Comparison of ENCODE assay signal across 8 mouse cellular contexts in genomic region chr9:45983676-45984408, GRCm38 (mm10). TPM values are rescaled to one million over a fixed set of nuclear protein-coding genes. Genes with fewer than 3 reads are reported as not detected.
A peak's percentile ranks its signal among the peaks of the same experiment; 100 is the strongest.
DNase-seq lines count a peak whose midpoint lies in the region; ATAC-seq and TF ChIP-seq lines count a peak whose summit lies in the region.

No protein-coding gene starts in this region.

- no peak for TF ChIP-seq POLR2A in brain, embryonic 14.5 days (IDR thresholded peaks at IDR 0.05; ENCODE audit: borderline replicate concordance, extremely low read depth, insufficient read depth, insufficient read length, poor library complexity, severe bottlenecking)

- peak overlapping the region; percentile 77 for H3K4me3 ChIP-seq in erythroblast, embryonic 14.5 days (replicated peaks)
- peak overlapping the region; percentile 98 for H3K4me3 ChIP-seq in hindbrain, embryonic 13.5 days
- peak overlapping the region; percentile 98 for H3K4me3 ChIP-seq in midbrain, embryonic 14.5 days (replicated peaks; ENCODE audit: low read depth, low read length)

- peak overlapping the region; percentile 97 for H3K9ac ChIP-seq in hindbrain, embryonic 13.5 days
- H3K9ac ChIP-seq in midbrain, embryonic 14.5 days (replicated peaks; ENCODE audit: low read length) = peak overlapping the region; percentile 95

- peaks cover 2% of the 10 kb centered on the region; the same call in 1 of the 2 replicates for H3K27me3 ChIP-seq in erythroblast, embryonic 14.5 days (ENCODE audit: control insufficient read depth)
- H3K27me3 ChIP-seq in hindbrain, embryonic 13.5 days = no peaks in the 10 kb centered on the region
- no peaks in the 10 kb centered on the region for H3K27me3 ChIP-seq in midbrain, embryonic 14.5 days (ENCODE audit: control insufficient read depth, insufficient read depth, low read length)

- ATAC-seq in hindbrain, embryonic 13.5 days (ENCODE audit: low FRiP score) = peak; percentile 8; the same call in 1 of the 2 replicates
- no peak for ATAC-seq in midbrain, embryonic 14.5 days (ENCODE audit: low FRiP score, low TSS enrichment)

- H3K4me1 ChIP-seq in erythroblast, embryonic 14.5 days (ENCODE audit: control insufficient read depth) = peaks cover 57% of the 10 kb centered on the region
- H3K4me1 ChIP-seq in hindbrain, embryonic 13.5 days (replicated peaks) = peaks cover 46% of the 10 kb centered on the region
- peaks cover 25% of the 10 kb centered on the region for H3K4me1 ChIP-seq in midbrain, embryonic 14.5 days (ENCODE audit: control insufficient read depth, insufficient read depth, low read length)

- peaks cover 36% of the 10 kb centered on the region for H3K36me3 ChIP-seq in erythroblast, embryonic 14.5 days (ENCODE audit: control insufficient read depth)
- H3K36me3 ChIP-seq in hindbrain, embryonic 13.5 days = no peaks in the 10 kb centered on the region
- H3K36me3 ChIP-seq in midbrain, embryonic 14.5 days (ENCODE audit: control insufficient read depth, insufficient read depth, low read length) = no peaks in the 10 kb centered on the region

- peak; percentile 27; the same call in 1 of the 2 replicates for TF ChIP-seq CTCF in brain, embryonic 14.5 days (IDR thresholded peaks at IDR 0.05; ENCODE audit: borderline replicate concordance, extremely low read depth, insufficient read depth, insufficient read length)

- H3K4me2 ChIP-seq in hindbrain, embryonic 13.5 days = peak overlapping the region; percentile 94
- H3K4me2 ChIP-seq in midbrain, embryonic 14.5 days (ENCODE audit: low read length) = peak overlapping the region; percentile 74

- peak overlapping the region; percentile 97 for H3K27ac ChIP-seq in hindbrain, embryonic 13.5 days
- peak overlapping the region; percentile 97 for H3K27ac ChIP-seq in midbrain, embryonic 14.5 days (replicated peaks; ENCODE audit: low read depth, low read length)

- DNase-seq in ovary, postnatal 14 days (ENCODE audit: low spot score) = peak; percentile 19
- DNase-seq in ovary, postnatal 36 days (ENCODE audit: low spot score) = no peak
- peak; percentile 50 for DNase-seq in brain, embryonic 14.5 days (ENCODE audit: low read depth)
- DNase-seq in liver = peak; percentile 49
- peak; percentile 56 for DNase-seq in midbrain, embryonic 14.5 days
- DNase-seq in testis, postnatal 14 days (ENCODE audit: low spot score) = peak; percentile 57

- WGBS in hindbrain, embryonic 13.5 days = under 1% methylated on average over 23 of the region's 23 CpGs
- WGBS in midbrain, embryonic 14.5 days = under 1% methylated on average over 23 of the region's 23 CpGs

- no peaks in the 10 kb centered on the region for H3K9me3 ChIP-seq in erythroblast, embryonic 14.5 days (ENCODE audit: control insufficient read depth, low read length)
- H3K9me3 ChIP-seq in hindbrain, embryonic 13.5 days = no peaks in the 10 kb centered on the region
- H3K9me3 ChIP-seq in midbrain, embryonic 14.5 days (ENCODE audit: control insufficient read depth, low read length) = no peaks in the 10 kb centered on the region

RNA-seq across cellular contexts. Expression of gene Pafah1b2, which starts 28.6 kb away (rescaled TPM):
- polyA plus RNA-seq in brain, embryonic 14.5 days (2012; rRNA removed) = 126 and 166 TPM in 2 replicates
- polyA plus RNA-seq in erythroblast, embryonic 14.5 days (2012) = 8.5 and 11.0 TPM in 2 replicates
- 301 and 314 TPM in 2 replicates for polyA plus RNA-seq in hindbrain, embryonic 13.5 days (2015; fragmentation: Nextera tagmentation; extraction: Ambion mirVana)
- polyA plus RNA-seq in midbrain, embryonic 14.5 days (2014; fragmentation: Nextera tagmentation; extraction: Ambion mirVana) = 291 and 338 TPM in 2 replicates

RNA-seq across cellular contexts. Expression of gene Sik3, which starts 28.8 kb away (rescaled TPM):
- polyA plus RNA-seq in brain, embryonic 14.5 days (2012; rRNA removed) = 12.1 and 24.5 TPM in 2 replicates
- 0.13 and 0.25 TPM in 2 replicates for polyA plus RNA-seq in erythroblast, embryonic 14.5 days (2012)
- 5.5 and 5.6 TPM in 2 replicates for polyA plus RNA-seq in hindbrain, embryonic 13.5 days (2015; fragmentation: Nextera tagmentation; extraction: Ambion mirVana)
- 10.3 and 11.4 TPM in 2 replicates for polyA plus RNA-seq in midbrain, embryonic 14.5 days (2014; fragmentation: Nextera tagmentation; extraction: Ambion mirVana)

RNA-seq across cellular contexts. Expression of gene Sidt2, which starts 28.8 kb away (rescaled TPM):
- polyA plus RNA-seq in brain, embryonic 14.5 days (2012; rRNA removed) = 85.4 and 101 TPM in 2 replicates
- 2.4 and 2.6 TPM in 2 replicates for polyA plus RNA-seq in erythroblast, embryonic 14.5 days (2012)
- polyA plus RNA-seq in hindbrain, embryonic 13.5 days (2015; fragmentation: Nextera tagmentation; extraction: Ambion mirVana) = 36.6 and 37.6 TPM in 2 replicates
- polyA plus RNA-seq in midbrain, embryonic 14.5 days (2014; fragmentation: Nextera tagmentation; extraction: Ambion mirVana) = 40.3 and 40.5 TPM in 2 replicates

RNA-seq across cellular contexts. Expression of gene Tagln, which starts 48.0 kb away (rescaled TPM):
- polyA plus RNA-seq in brain, embryonic 14.5 days (2012; rRNA removed) = 5.7 and 7.3 TPM in 2 replicates
- not detected in 2 replicates for polyA plus RNA-seq in erythroblast, embryonic 14.5 days (2012)
- polyA plus RNA-seq in hindbrain, embryonic 13.5 days (2015; fragmentation: Nextera tagmentation; extraction: Ambion mirVana) = 7.9 and 8.6 TPM in 2 replicates
- 1.6 and 3.3 TPM in 2 replicates for polyA plus RNA-seq in midbrain, embryonic 14.5 days (2014; fragmentation: Nextera tagmentation; extraction: Ambion mirVana)

Comparison
In these comparisons a context has a peak if more than half of its experiments do, and no peak if none do; other contexts are left out.
1. RNA of gene Pafah1b2, which starts 28.6 kb away (polyA plus RNA-seq): 291 to 338 TPM in midbrain, embryonic 14.5 days, 301 to 314 TPM in hindbrain, embryonic 13.5 days and 126 to 166 TPM in brain, embryonic 14.5 days; 8.5 to 11.0 TPM in erythroblast, embryonic 14.5 days; every median in the first group is over 10 times any median in the second.
2. RNA of gene Sidt2, which starts 28.8 kb away (polyA plus RNA-seq): 85.4 to 101 TPM in brain, embryonic 14.5 days, 40.3 to 40.5 TPM in midbrain, embryonic 14.5 days and 36.6 to 37.6 TPM in hindbrain, embryonic 13.5 days; 2.4 to 2.6 TPM in erythroblast, embryonic 14.5 days; every median in the first group is over 10 times any median in the second.
3. Peak in every context shown above with its lines, with median percentiles within 50 percentile points of each other: H3K4me3 ChIP-seq.